Mouse (Mus musculus) embryo, embryonic 11.5 days (tissue): Measurements from ENCODE around the gene Celsr1.

Source experiments
- DNase-seq: peaks from one replicate; pipeline ENCODE4 v3.0.0-alpha.2; 2012; ENCODE audit warnings: low read depth, low spot score

The Celsr1 gene

GRCm38 (mm10) chr15:85961651-85962050 is 71.9 kb downstream of the Celsr1 start:
- DNase-seq: no peak

GRCm38 (mm10) chr15:85961131-85961530 is 72.4 kb downstream of the Celsr1 start:
- DNase-seq: no peak

- DNase-seq: no peak
Measured at GRCm38 (mm10) chr15:85956202-85956601, 77.4 kb downstream of the Celsr1 start.

- no peak for DNase-seq
Measured at GRCm38 (mm10) chr15:85953458-85953857, 80.1 kb downstream of the Celsr1 start.

- no peak for DNase-seq
Measured at GRCm38 (mm10) chr15:85949421-85950164, 84.0 kb downstream of the Celsr1 start.

GRCm38 (mm10) chr15:85947967-85948366 is 85.6 kb downstream of the Celsr1 start:
- DNase-seq: no peak

- DNase-seq: no peak
Measured at GRCm38 (mm10) chr15:85947541-85947940, 86.0 kb downstream of the Celsr1 start.

- DNase-seq: no peak
Measured at GRCm38 (mm10) chr15:85935627-85936049, 97.9 kb downstream of the Celsr1 start.

- DNase-seq: no peak
Measured at GRCm38 (mm10) chr15:85928161-85928560, 105.4 kb downstream of the Celsr1 start.

- DNase-seq: no peak
Measured at GRCm38 (mm10) chr15:85921855-85922254, 111.7 kb downstream of the Celsr1 start.

- DNase-seq: no peak
Measured at GRCm38 (mm10) chr15:85919892-85920248, 113.7 kb downstream of the Celsr1 start.

- DNase-seq: no peak
Measured at GRCm38 (mm10) chr15:85919191-85919891, 114.2 kb downstream of the Celsr1 start.

GRCm38 (mm10) chr15:85913605-85914004 is 120.0 kb downstream of the Celsr1 start:
- peak; percentile 57 for DNase-seq

- no peak for DNase-seq
Measured at GRCm38 (mm10) chr15:85909931-85910330, 123.6 kb downstream of the Celsr1 start.

- DNase-seq: no peak
Measured at GRCm38 (mm10) chr15:85909492-85909829, 124.1 kb downstream of the Celsr1 start.

GRCm38 (mm10) chr15:85908660-85909491 is 124.7 kb downstream of the Celsr1 start:
- no peak for DNase-seq

GRCm38 (mm10) chr15:85903826-85904225 is 129.8 kb downstream of the Celsr1 start:
- no peak for DNase-seq

GRCm38 (mm10) chr15:85902505-85902904 is 131.1 kb downstream of the Celsr1 start:
- no peak for DNase-seq

GRCm38 (mm10) chr15:85900801-85901200 is 132.8 kb downstream of the Celsr1 start:
- DNase-seq: no peak

- DNase-seq: no peak
Measured at GRCm38 (mm10) chr15:85900318-85900717, 133.3 kb downstream of the Celsr1 start.

GRCm38 (mm10) chr15:85899396-85899795 is 134.2 kb downstream of the Celsr1 start:
- no peak for DNase-seq

- no peak for DNase-seq
Measured at GRCm38 (mm10) chr15:85897113-85897512, 136.5 kb downstream of the Celsr1 start.
